In genomic region chr6:134450661-134451119, GRCm38 (mm10) we compare ENCODE assay signal across 8 mouse cellular contexts. TPM values are rescaled to one million over a fixed set of nuclear protein-coding genes. Genes with fewer than 3 reads are reported as not detected.
DNase-seq lines count a peak whose midpoint lies in the region; ATAC-seq lines count a peak whose summit lies in the region.

No protein-coding gene starts in this region.

- WGBS in hindbrain, embryonic 13.5 days: 61% methylated on average over 13 of the region's 14 CpGs

- H3K9me3 ChIP-seq in hindbrain, embryonic 13.5 days: no peaks in the 10 kb centered on the region

- peaks cover 10% of the 10 kb centered on the region; the same call in 1 of the 2 replicates for H3K4me1 ChIP-seq in hindbrain, embryonic 13.5 days (replicated peaks)

- peak; percentile 62; the same call in 1 of the 2 replicates for ATAC-seq in hindbrain, embryonic 13.5 days (ENCODE audit: low FRiP score)

- intact Hi-C loops in gastrocnemius, postnatal 14 days (cut with DNase I; ENCODE audit: low total_unique reads): no loop called here
- intact Hi-C loops in gastrocnemius, postnatal 36 days (cut with DNase I): no loop called here

- peak; percentile 25 for DNase-seq in gastrocnemius, postnatal 14 days
- no peak for DNase-seq in gastrocnemius, postnatal 36 days
- peak; percentile 41 for DNase-seq in urinary bladder, postnatal 14 days (ENCODE audit: low spot score)
- DNase-seq in urinary bladder, postnatal 36 days (ENCODE audit: low spot score in 2 of 2): no peak
- peak; percentile 37 for DNase-seq in neural tube, embryonic 10.5 days (ENCODE audit: extremely low spot score, low spot score)
- DNase-seq in cerebellum, postnatal 10 days: no peak
- no peak for DNase-seq in kidney, adult 11 months

- H3K4me2 ChIP-seq in hindbrain, embryonic 13.5 days: no peak overlapping the region

- H3K27me3 ChIP-seq in hindbrain, embryonic 13.5 days: no peaks in the 10 kb centered on the region

- H3K27ac ChIP-seq in hindbrain, embryonic 13.5 days: peak overlapping the region; percentile 4; the same call in 1 of the 2 replicates

- no peak overlapping the region for H3K9ac ChIP-seq in hindbrain, embryonic 13.5 days

- H3K36me3 ChIP-seq in hindbrain, embryonic 13.5 days: peaks cover 68% of the 10 kb centered on the region

- H3K4me3 ChIP-seq in hindbrain, embryonic 13.5 days: no peak overlapping the region

RNA-seq across cellular contexts. Expression of gene Bcl2l14, which starts 54.6 kb away (rescaled TPM):
- total RNA-seq in gastrocnemius, postnatal 14 days (2021): not detected
- total RNA-seq in gastrocnemius, postnatal 36 days (2021): not detected
- polyA plus RNA-seq in hindbrain, embryonic 13.5 days (2015; fragmentation: Nextera tagmentation; extraction: Ambion mirVana): 0.08 TPM in 1 of 2 replicates, not detected in the other

Comparison
In these comparisons a context has a peak if more than half of its experiments do, and no peak if none do; other contexts are left out.
1. DNase-seq: peak in gastrocnemius, postnatal 14 days (single experiment), urinary bladder, postnatal 14 days (single experiment) and neural tube, embryonic 10.5 days (single experiment); none in gastrocnemius, postnatal 36 days (0 of 2), urinary bladder, postnatal 36 days (0 of 2), cerebellum, postnatal 10 days (0 of 2) and kidney, adult 11 months (single experiment).